Mouse (Mus musculus) bone marrow, adult 2 months (tissue): ENCODE measurements around the gene Marveld1.

Experiments
- CTCF ChIP-seq: fragments of 200-500 bp; IDR thresholded peaks from 2 replicates; pipeline ENCODE4 v1.5.1; 2011; ENCODE audit warnings: low read length, control low read depth; ENCODE audit not compliant: control insufficient read depth, insufficient read depth
- POLR2A ChIP-seq: fragments of 200-500 bp; IDR thresholded peaks from 2 replicates; pipeline ENCODE4 v1.6.1; 2011; ENCODE audit warnings: low read depth, mild to moderate bottlenecking, control low read depth, low read length, borderline replicate concordance; ENCODE audit not compliant: control insufficient read depth

DNA sequence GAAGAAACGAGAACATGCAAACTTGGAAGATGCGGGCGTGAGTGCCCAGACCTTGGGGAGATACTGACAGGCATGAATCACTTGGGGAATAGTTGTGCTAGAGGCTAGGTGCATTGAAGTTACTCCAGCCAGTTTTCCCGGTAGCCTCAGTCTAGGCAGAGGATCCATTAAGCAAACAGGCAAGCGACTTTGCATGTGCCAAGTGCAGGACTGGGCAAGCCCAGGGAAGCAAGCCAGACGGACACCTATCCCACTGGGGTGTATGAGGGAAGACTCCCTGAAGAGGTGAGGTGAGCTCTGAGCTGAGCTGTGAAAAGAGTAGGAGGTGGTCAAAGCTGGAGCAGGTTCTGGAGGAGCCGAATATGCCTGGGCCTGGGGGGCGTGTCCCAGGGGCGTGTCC, 20.3 kb downstream of the Marveld1 start:
- no peak for TF ChIP-seq CTCF
- TF ChIP-seq POLR2A: no peak
